In the genomic region with DNA sequence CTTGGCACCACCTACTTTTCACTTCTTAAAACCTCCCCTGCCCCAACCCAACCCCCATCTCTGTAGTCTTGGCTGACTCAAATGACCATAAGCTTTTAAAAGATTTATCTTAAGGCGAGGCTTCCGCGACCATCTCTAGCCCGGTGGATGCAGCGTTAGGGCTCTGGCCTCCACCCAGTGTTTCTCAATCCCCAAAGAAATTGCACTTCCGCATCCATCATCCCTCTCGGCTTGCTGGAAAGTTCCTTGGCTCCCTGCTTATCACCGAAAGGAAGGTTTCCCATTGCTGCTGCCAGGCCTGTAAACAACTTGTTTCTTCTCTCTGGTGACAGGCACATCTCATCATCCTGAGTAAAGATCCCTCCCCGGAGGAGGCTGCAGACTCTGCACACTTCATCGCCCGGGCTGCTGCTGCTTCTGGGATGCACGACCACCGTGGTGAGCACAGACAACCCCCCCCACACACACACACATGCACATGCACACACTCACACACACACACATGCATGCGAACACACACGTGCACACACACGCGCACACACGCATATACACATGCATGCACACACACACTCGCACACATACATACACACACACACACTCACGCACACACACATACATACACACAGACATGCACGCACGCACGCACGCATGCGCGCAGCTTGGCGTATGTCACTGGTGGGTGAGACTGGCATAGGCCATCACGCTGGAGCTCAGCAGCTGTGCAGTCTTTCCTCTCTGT, we compare ENCODE assay signal across 22 mouse cellular contexts. TPM values are rescaled to one million over a fixed set of nuclear protein-coding genes. Genes with fewer than 3 reads are reported as not detected.
A peak's percentile ranks its signal among the peaks of the same experiment; 100 is the strongest.
DNase-seq lines count a peak whose midpoint lies in the region; ATAC-seq lines count a peak whose summit lies in the region.
"Had no signal": no experiment of that assay in that cellular context is flagged by ENCODE, and none has a peak within 500 bp of the region (broad histone marks: within the 10 kb centered on the region; RNA-seq: fewer than 3 reads in every experiment).

No protein-coding gene starts in this region.

- H3K27me3 ChIP-seq in hindbrain, embryonic 15.5 days, result no peaks in the 10 kb centered on the region
- H3K27me3 ChIP-seq in hindbrain, embryonic 13.5 days, result no peaks in the 10 kb centered on the region
- H3K27me3 ChIP-seq: forebrain, embryonic 15.5 days; limb, embryonic 13.5 days; liver, embryonic 15.5 days; midbrain, embryonic 15.5 days; stomach, embryonic 15.5 days had no signal

- H3K9ac ChIP-seq in hindbrain, embryonic 15.5 days, result no peak overlapping the region
- H3K9ac ChIP-seq in hindbrain, embryonic 13.5 days, result no peak overlapping the region
- H3K9ac ChIP-seq: forebrain, embryonic 15.5 days; limb, embryonic 13.5 days; liver, embryonic 15.5 days; midbrain, embryonic 15.5 days; stomach, embryonic 15.5 days had no signal

- no peaks in the 10 kb centered on the region for H3K9me3 ChIP-seq in hindbrain, embryonic 15.5 days
- H3K9me3 ChIP-seq in hindbrain, embryonic 13.5 days, result no peaks in the 10 kb centered on the region
- H3K9me3 ChIP-seq: forebrain, embryonic 15.5 days; limb, embryonic 13.5 days; liver, embryonic 15.5 days; midbrain, embryonic 15.5 days; stomach, embryonic 15.5 days had no signal

- no peak overlapping the region for H3K4me2 ChIP-seq in hindbrain, embryonic 15.5 days
- H3K4me2 ChIP-seq in hindbrain, embryonic 13.5 days, result no peak overlapping the region
- H3K4me2 ChIP-seq: forebrain, embryonic 15.5 days; limb, embryonic 13.5 days; liver, embryonic 15.5 days; midbrain, embryonic 15.5 days; stomach, embryonic 15.5 days had no signal

- H3K4me1 ChIP-seq in hindbrain, embryonic 15.5 days (replicated peaks), result peaks cover 6% of the 10 kb centered on the region
- H3K4me1 ChIP-seq in hindbrain, embryonic 13.5 days (replicated peaks), result peaks cover 11% of the 10 kb centered on the region
- H3K4me1 ChIP-seq: forebrain, embryonic 15.5 days had no signal

- H3K4me3 ChIP-seq in hindbrain, embryonic 15.5 days, result no peak overlapping the region
- no peak overlapping the region for H3K4me3 ChIP-seq in hindbrain, embryonic 13.5 days
- H3K4me3 ChIP-seq: forebrain, embryonic 15.5 days; limb, embryonic 13.5 days; liver, embryonic 15.5 days; midbrain, embryonic 15.5 days; stomach, embryonic 15.5 days had no signal

- WGBS in hindbrain, embryonic 15.5 days, result 90% methylated on average over 28 of the region's 28 CpGs
- 89% methylated on average over 28 of the region's 28 CpGs for WGBS in hindbrain, embryonic 13.5 days

- peak; percentile 53; the same call in 1 of the 2 replicates for ATAC-seq in hindbrain, embryonic 15.5 days (ENCODE audit: low FRiP score, low read depth)
- no peak for ATAC-seq in hindbrain, embryonic 13.5 days (ENCODE audit: low FRiP score)
- ATAC-seq: forebrain, embryonic 15.5 days; hindbrain, postnatal 0 days; midbrain, embryonic 15.5 days had no signal

- DNase-seq in heart, adult 9 months (ENCODE audit: low spot score in 2 of 2), result peak; percentile 43 to 63
- DNase-seq in heart, postnatal 4 days, result peak; percentile 40
- peak; percentile 82 for DNase-seq in lung, postnatal 36 days
- no peak for DNase-seq in frontal cortex, postnatal 36 days (ENCODE audit: low spot score in 2 of 2)
- no peak for DNase-seq in adrenal gland, postnatal 25 days
- DNase-seq: adrenal gland, postnatal 10 days; cerebellum, adult 11 months; cerebellum, postnatal 25 days; embryo, embryonic 11 days; gastrocnemius, postnatal 36 days; kidney, adult 11 months; layer of hippocampus, postnatal 36 days; right cerebral cortex, postnatal 25 days; thymus, adult 18-20 months had no signal

- H3K36me3 ChIP-seq in hindbrain, embryonic 15.5 days, result no peaks in the 10 kb centered on the region
- H3K36me3 ChIP-seq in hindbrain, embryonic 13.5 days, result 0 out of 2 replicates have a peak, but pooled peaks cover 5% of the 10 kb centered on the region
- H3K36me3 ChIP-seq: forebrain, embryonic 15.5 days; liver, embryonic 15.5 days; midbrain, embryonic 15.5 days had no signal

- no peak overlapping the region for H3K27ac ChIP-seq in hindbrain, embryonic 15.5 days (replicated peaks)
- no peak overlapping the region for H3K27ac ChIP-seq in hindbrain, embryonic 13.5 days
- H3K27ac ChIP-seq: forebrain, embryonic 15.5 days; hindbrain, postnatal 0 days; limb, embryonic 13.5 days; liver, embryonic 15.5 days; midbrain, embryonic 15.5 days; stomach, embryonic 15.5 days had no signal

RNA-seq across cellular contexts. Expression of a gene that starts 50.9 kb away (rescaled TPM):
- 7.9 and 9.2 TPM in 2 replicates for polyA plus RNA-seq in hindbrain, embryonic 15.5 days (2015; fragmentation: Nextera tagmentation; extraction: Ambion mirVana)
- polyA plus RNA-seq in hindbrain, embryonic 13.5 days (2015; fragmentation: Nextera tagmentation; extraction: Ambion mirVana), result 12.0 and 12.2 TPM in 2 replicates
- total RNA-seq in heart, postnatal 4 days (2021), result 10 to 100 TPM; 34.9 TPM
- total RNA-seq in adrenal gland, postnatal 25 days (2021), result 34.8 and 45.0 TPM in 2 replicates

RNA-seq across cellular contexts. Expression of a gene that starts 53.0 kb away (rescaled TPM):
- 21.6 and 23.1 TPM in 2 replicates for polyA plus RNA-seq in hindbrain, embryonic 15.5 days (2015; fragmentation: Nextera tagmentation; extraction: Ambion mirVana)
- polyA plus RNA-seq in hindbrain, embryonic 13.5 days (2015; fragmentation: Nextera tagmentation; extraction: Ambion mirVana), result 32.2 and 33.0 TPM in 2 replicates
- total RNA-seq in heart, postnatal 4 days (2021), result 10 to 100 TPM; 15.7 to 17.7 TPM
- total RNA-seq in adrenal gland, postnatal 25 days (2021), result 14.1 and 22.0 TPM in 2 replicates

Comparison
In these comparisons a context has a peak if more than half of its experiments do, and no peak if none do; other contexts are left out.
1. DNase-seq: peak in heart, adult 9 months (2 of 2), heart, postnatal 4 days (single experiment) and lung, postnatal 36 days (single experiment); none in frontal cortex, postnatal 36 days (0 of 2) and adrenal gland, postnatal 25 days (single experiment).